Mouse (Mus musculus) G1E (cell line): ENCODE measurements around the gene Tex48. TPM values are rescaled to one million over a fixed set of nuclear protein-coding genes. Genes with fewer than 3 reads are reported as not detected.

Experiments
- ATAC-seq: 2 replicates; pipeline ENCODE4 v1.8.0; 2016; ENCODE audit warnings: mild to moderate bottlenecking; ENCODE audit not compliant: insufficient number of reproducible peaks, poor library complexity, low FRiP score, severe bottlenecking; ENCODE audit errors: extremely low read depth
- DNase-seq: peaks from one replicate; pipeline ENCODE4 v3.0.0; 2012; ENCODE audit warnings: low spot score
- H3K27me3 ChIP-seq: 2 replicates; pipeline ENCODE4 v1.6.1; 2012; ENCODE audit warnings: mild to moderate bottlenecking, low read length, inconsistent platforms; ENCODE audit not compliant: insufficient read depth
- H3K36me3 ChIP-seq: replicated peaks from 2 replicates; pipeline ENCODE3; 2012; ENCODE audit warnings: mild to moderate bottlenecking, inconsistent platforms
- H3K4me1 ChIP-seq: 2 replicates; pipeline ENCODE4 v1.6.1; 2012; ENCODE audit warnings: low read depth, low read length, inconsistent platforms, mixed read lengths; ENCODE audit not compliant: insufficient read depth
- H3K4me3 ChIP-seq: 2 replicates; pipeline ENCODE4 v1.5.1; 2012; ENCODE audit warnings: low read depth, mild to moderate bottlenecking, inconsistent platforms, low read length, moderate library complexity, mixed read lengths
- H3K9me3 ChIP-seq: replicated peaks from 2 replicates; pipeline ENCODE4 v1.6.1; 2012; ENCODE audit warnings: inconsistent platforms
- CTCF ChIP-seq: IDR thresholded peaks from 2 replicates; pipeline ENCODE4 v1.5.1; 2012; ENCODE audit warnings: low read depth, low read length, inconsistent platforms, mixed read lengths
- GATA1 ChIP-seq: IDR thresholded peaks from 2 replicates; pipeline ENCODE4 v1.6.1; 2012; ENCODE audit warnings: borderline replicate concordance, low read length, inconsistent platforms, mixed read lengths
- GATA2 ChIP-seq: IDR thresholded peaks from 2 replicates; pipeline ENCODE4 v1.6.1; 2012; ENCODE audit warnings: low read depth, low read length, inconsistent platforms, borderline replicate concordance
- POLR2AphosphoS5 ChIP-seq: IDR thresholded peaks from 2 replicates; pipeline ENCODE4 v1.6.1; 2012; ENCODE audit warnings: low read depth, low read length, inconsistent platforms; ENCODE audit not compliant: insufficient replicate concordance
- TAL1 ChIP-seq: conservative IDR thresholded peaks from 2 replicates; pipeline ENCODE4 v1.6.1; 2012; ENCODE audit warnings: low read depth, low read length, inconsistent platforms, mixed read lengths
- polyA plus RNA-seq: library from polyadenylated mRNA; stranded (reverse); fragments of >175 nt; gene quantifications from 2 replicates; pipeline ENCODE4 v1.2.3, GENCODE M21; 2012
- total RNA-seq, 2 experiments: library from RNA; stranded (forward) in 1 of 2; stranded (reverse) in 1 of 2; fragments of 200-1000 nt in 1 of 2; fragments of >200 nt in 1 of 2; fragmentation: Nextera tagmentation in 1 of 2; gene quantifications; 2 replicates each; pipeline ENCODE4 v1.2.3; 2014 to 2017

Gene Tex48
- total and polyA plus RNA-seq, 3 experiments = not detected

- no peak for ATAC-seq
Measured at GRCm38 (mm10) chr4:63601263-63601662, 21.0 kb downstream of the Tex48 start.

GRCm38 (mm10) chr4:63600786-63601185 is 21.4 kb downstream of the Tex48 start:
- no peak for DNase-seq
- Histone ChIP-seq H3K9me3 (peaks cover 25% of the 10 kb centered on the region), H3K4me3 (no peak overlapping the region), H3K36me3 (no peaks in the 10 kb centered on the region), H3K4me1 (no peaks in the 10 kb centered on the region), H3K27me3 (no peaks in the 10 kb centered on the region)
- TF ChIP-seq TAL1 = no peak
- ATAC-seq = no peak

More at GRCm38 (mm10) chr4:63601263-63601662, 21.0 kb downstream of the Tex48 start:
- H3K9me3 ChIP-seq = peaks cover 23% of the 10 kb centered on the region
- no peak overlapping the region for H3K4me3 ChIP-seq
- DNase-seq = no peak
- no peaks in the 10 kb centered on the region for H3K4me1 ChIP-seq
- no peak for TF ChIP-seq GATA2
- TF ChIP-seq CTCF = no peak
- TF ChIP-seq POLR2AphosphoS5 = no peak
- no peak for TF ChIP-seq TAL1
- no peak for TF ChIP-seq GATA1
- no peaks in the 10 kb centered on the region for H3K36me3 ChIP-seq
- no peaks in the 10 kb centered on the region for H3K27me3 ChIP-seq

GRCm38 (mm10) chr4:63596010-63596409 is 26.2 kb downstream of the Tex48 start:
- TF ChIP-seq TAL1 (no peak), POLR2AphosphoS5 (no peak), GATA2 (no peak), CTCF (no peak), GATA1 (no peak)
- H3K4me1 ChIP-seq = no peaks in the 10 kb centered on the region
- no peak overlapping the region for H3K4me3 ChIP-seq
- H3K27me3 ChIP-seq = no peaks in the 10 kb centered on the region
- ATAC-seq (no peak), DNase-seq (no peak)
- H3K9me3 ChIP-seq = peaks cover 32% of the 10 kb centered on the region
- H3K36me3 ChIP-seq = no peaks in the 10 kb centered on the region

GRCm38 (mm10) chr4:63595259-63595658 is 27.0 kb downstream of the Tex48 start:
- no peaks in the 10 kb centered on the region for H3K4me1 ChIP-seq
- DNase-seq (no peak), ATAC-seq (no peak)
- H3K27me3 ChIP-seq = no peaks in the 10 kb centered on the region
- H3K36me3 ChIP-seq = no peaks in the 10 kb centered on the region
- H3K9me3 ChIP-seq = peaks cover 30% of the 10 kb centered on the region
- no peak for TF ChIP-seq TAL1
- no peak for TF ChIP-seq POLR2AphosphoS5
- no peak for TF ChIP-seq GATA1
- TF ChIP-seq CTCF = no peak
- TF ChIP-seq GATA2 = no peak
- H3K4me3 ChIP-seq = no peak overlapping the region

GRCm38 (mm10) chr4:63594459-63595110 is 27.6 kb downstream of the Tex48 start:
- no peak for TF ChIP-seq TAL1
- TF ChIP-seq GATA1 = no peak
- no peak for TF ChIP-seq GATA2
- no peak for TF ChIP-seq CTCF
- TF ChIP-seq POLR2AphosphoS5 = no peak
- DNase-seq (no peak), ATAC-seq (no peak)
- H3K36me3 ChIP-seq = no peaks in the 10 kb centered on the region
- no peak overlapping the region for H3K4me3 ChIP-seq
- H3K4me1 ChIP-seq = no peaks in the 10 kb centered on the region
- H3K9me3 ChIP-seq = peaks cover 24% of the 10 kb centered on the region
- no peaks in the 10 kb centered on the region for H3K27me3 ChIP-seq

GRCm38 (mm10) chr4:63590538-63590937 is 31.7 kb downstream of the Tex48 start:
- no peak for ATAC-seq

GRCm38 (mm10) chr4:63589987-63590386 is 32.2 kb downstream of the Tex48 start:
- no peaks in the 10 kb centered on the region for H3K4me1 ChIP-seq
- DNase-seq (no peak), ATAC-seq (no peak)
- 0 out of 2 replicates have a peak, but pooled peaks cover 4% of the 10 kb centered on the region for H3K9me3 ChIP-seq
- H3K27me3 ChIP-seq = no peaks in the 10 kb centered on the region
- TF ChIP-seq TAL1 (no peak), CTCF (no peak), POLR2AphosphoS5 (no peak), GATA1 (no peak), GATA2 (no peak)
- H3K4me3 ChIP-seq = no peak overlapping the region
- no peaks in the 10 kb centered on the region for H3K36me3 ChIP-seq

More at GRCm38 (mm10) chr4:63590538-63590937, 31.7 kb downstream of the Tex48 start:
- H3K27me3 ChIP-seq = no peaks in the 10 kb centered on the region
- H3K4me1 ChIP-seq = no peaks in the 10 kb centered on the region
- TF ChIP-seq GATA2 = no peak
- no peak for TF ChIP-seq GATA1
- TF ChIP-seq POLR2AphosphoS5 = no peak
- TF ChIP-seq CTCF = no peak
- TF ChIP-seq TAL1 = no peak
- DNase-seq = no peak
- peaks cover 7% of the 10 kb centered on the region; the same call in 1 of the 2 replicates for H3K9me3 ChIP-seq
- H3K4me3 ChIP-seq = no peak overlapping the region
- H3K36me3 ChIP-seq = no peaks in the 10 kb centered on the region
